Mouse (Mus musculus) lung, adult 2 months (tissue): ENCODE measurements at regions not wholly inside any gene's neighbourhood (a gene's known extent, or its start where the extent isn't known, plus 50 kb on each side); places are given as distances from the start of the nearest gene placed in this dataset.

Source experiments
- DNase-seq: peaks from one replicate; pipeline ENCODE4 v3.0.0; 2022
- H3K4me1 ChIP-seq: fragments of 200-500 bp; 2 replicates; pipeline ENCODE4 v1.6.1; 2011; ENCODE audit warnings: low read length; ENCODE audit not compliant: control insufficient read depth, insufficient read depth
- H3K4me3 ChIP-seq: fragments of 200-500 bp; replicated peaks from 2 replicates; pipeline ENCODE3; 2011; ENCODE audit warnings: low read depth, mild to moderate bottlenecking, control low read depth, low read length; ENCODE audit errors: extremely low read depth
- CTCF ChIP-seq: fragments of 200-500 bp; IDR thresholded peaks from 2 replicates; pipeline ENCODE4 v1.5.1; 2011; ENCODE audit warnings: mild to moderate bottlenecking, low read length, control low read depth; ENCODE audit not compliant: insufficient read depth
- POLR2A ChIP-seq: fragments of 200-500 bp; IDR thresholded peaks from 2 replicates; pipeline ENCODE4 v1.6.1; 2011; ENCODE audit warnings: low read depth, mild to moderate bottlenecking, control low read depth, low read length, borderline replicate concordance; ENCODE audit errors: extremely low read depth
- WGBS: fragments of 180-500 bp; shearing (Covaris S2); methylation state at CpG from one replicate; pipeline ENCODE4 v1.1.7; 2018; 5-methylcytosine and 5-hydroxymethylcytosine counted together

- Histone ChIP-seq H3K4me1 (no peaks in the 10 kb centered on the region), H3K4me3 (no peak overlapping the region)
- TF ChIP-seq CTCF = no peak
- TF ChIP-seq POLR2A = no peak
- 40% methylated on average over 1 of the region's 1 CpGs for WGBS
- DNase-seq = no peak
These were observed 969.9 kb downstream of the Diaph3 start for GRCm38 (mm10) chr14:86171118-86171517.

- WGBS = 88% methylated on average over 10 of the region's 10 CpGs
- no peak for TF ChIP-seq CTCF
- TF ChIP-seq POLR2A = no peak
- H3K4me1 ChIP-seq = no peaks in the 10 kb centered on the region
- H3K4me3 ChIP-seq = no peak overlapping the region
- DNase-seq = no peak
These were observed 981.9 kb downstream of the Diaph3 start for GRCm38 (mm10) chr14:86159151-86159550.

- Histone ChIP-seq H3K4me1 (no peaks in the 10 kb centered on the region), H3K4me3 (no peak overlapping the region)
- WGBS = 94% methylated on average over 3 of the region's 3 CpGs
- no peak for TF ChIP-seq CTCF
- no peak for TF ChIP-seq POLR2A
- no peak for DNase-seq
These were observed 986.3 kb downstream of the Diaph3 start for GRCm38 (mm10) chr14:86154688-86155087.

GRCm38 (mm10) chr14:86151276-86151675 is 989.8 kb downstream of the Diaph3 start:
- TF ChIP-seq POLR2A (no peak), CTCF (no peak)
- DNase-seq = no peak
- no peaks in the 10 kb centered on the region for H3K4me1 ChIP-seq
- no peak overlapping the region for H3K4me3 ChIP-seq
- 87% methylated on average over 1 of the region's 1 CpGs for WGBS

- no peak for DNase-seq
- 82% methylated on average over 3 of the region's 3 CpGs for WGBS
- TF ChIP-seq CTCF = no peak
- TF ChIP-seq POLR2A = no peak
- Histone ChIP-seq H3K4me3 (no peak overlapping the region), H3K4me1 (no peaks in the 10 kb centered on the region)
These were observed 990.6 kb downstream of the Diaph3 start for GRCm38 (mm10) chr14:86150329-86150866.

GRCm38 (mm10) chr14:86115254-86116057 is 1025.6 kb downstream of the Diaph3 start:
- TF ChIP-seq POLR2A (no peak), CTCF (no peak)
- H3K4me1 ChIP-seq = no peaks in the 10 kb centered on the region
- no peak for DNase-seq
- 47% methylated on average over 4 of the region's 4 CpGs for WGBS
- no peak overlapping the region for H3K4me3 ChIP-seq

GRCm38 (mm10) chr14:86101497-86101896 is 1039.5 kb downstream of the Diaph3 start:
- no peak overlapping the region for H3K4me3 ChIP-seq
- 24% methylated on average over 1 of the region's 1 CpGs for WGBS
- DNase-seq = no peak
- H3K4me1 ChIP-seq = peaks cover 3% of the 10 kb centered on the region
- TF ChIP-seq CTCF (no peak), POLR2A (no peak)

GRCm38 (mm10) chr14:86070313-86071100 is 1070.5 kb downstream of the Diaph3 start:
- no peak overlapping the region for H3K4me3 ChIP-seq
- WGBS = 42% methylated on average over 6 of the region's 6 CpGs
- peaks cover 3% of the 10 kb centered on the region; the same call in 1 of the 2 replicates for H3K4me1 ChIP-seq
- DNase-seq = no peak
- no peak for TF ChIP-seq CTCF
- no peak for TF ChIP-seq POLR2A

GRCm38 (mm10) chr14:86069329-86069728 is 1071.7 kb downstream of the Diaph3 start:
- DNase-seq = no peak
- WGBS = 61% methylated on average over 1 of the region's 1 CpGs
- Histone ChIP-seq H3K4me1 (peaks cover 3% of the 10 kb centered on the region; the same call in 1 of the 2 replicates), H3K4me3 (no peak overlapping the region)
- TF ChIP-seq CTCF (no peak), POLR2A (no peak)

- Histone ChIP-seq H3K4me3 (no peak overlapping the region), H3K4me1 (peaks cover 3% of the 10 kb centered on the region; the same call in 1 of the 2 replicates)
- TF ChIP-seq CTCF (no peak), POLR2A (no peak)
- DNase-seq = no peak
- WGBS = 100% methylated on average over 1 of the region's 1 CpGs
These were observed 1073.3 kb downstream of the Diaph3 start for GRCm38 (mm10) chr14:86067743-86068142.
